Mouse (Mus musculus) hindbrain, embryonic 14.5 days (tissue): ENCODE data around the gene Mylk2. TPM values are rescaled to one million over a fixed set of nuclear protein-coding genes. Genes with fewer than 3 reads are reported as not detected.
A peak's percentile ranks its signal among the peaks of the same experiment; 100 is the strongest.

Experiments
- ATAC-seq: fragments of 200-750 bp; cut with Nextera tagmentation; 2 replicates; pipeline ENCODE4 v1.8.0; 2017; ENCODE audit warnings: moderate number of reproducible peaks, mild to moderate bottlenecking, moderate TSS enrichment, moderate library complexity; ENCODE audit not compliant: low FRiP score
- DNase-seq: peaks from one replicate; pipeline ENCODE4 v3.0.0-alpha.2; 2015; ENCODE audit warnings: low spot score
- H3K27ac ChIP-seq: fragments of 300-500 bp; sonication (generic); 2 replicates; pipeline ENCODE4 v1.5.1; 2014; ENCODE audit warnings: mild to moderate bottlenecking, moderate library complexity
- H3K27me3 ChIP-seq: fragments of 300-500 bp; sonication (generic); 2 replicates; pipeline ENCODE4 v1.6.1; 2014; ENCODE audit warnings: mild to moderate bottlenecking, low read length, mixed read lengths; ENCODE audit not compliant: control insufficient read depth, insufficient read depth
- H3K36me3 ChIP-seq: fragments of 300-500 bp; sonication (generic); replicated peaks from 2 replicates; pipeline ENCODE4 v1.6.1; 2014; ENCODE audit not compliant: control insufficient read depth, insufficient read depth
- H3K4me1 ChIP-seq: fragments of 300-500 bp; sonication (generic); replicated peaks from 2 replicates; pipeline ENCODE4 v1.6.1; 2014; ENCODE audit warnings: antibody characterized with exemption, low read length, mixed read lengths; ENCODE audit not compliant: control insufficient read depth, insufficient read depth
- H3K4me2 ChIP-seq: fragments of 300-500 bp; sonication (generic); replicated peaks from 2 replicates; pipeline ENCODE4 v1.6.1; 2014; ENCODE audit warnings: mild to moderate bottlenecking, moderate library complexity
- H3K4me3 ChIP-seq: fragments of 300-500 bp; sonication (generic); replicated peaks from 2 replicates; pipeline ENCODE4 v1.5.1; 2014; ENCODE audit warnings: mild to moderate bottlenecking, low read length
- H3K9ac ChIP-seq: fragments of 300-500 bp; sonication (generic); 2 replicates; pipeline ENCODE4 v1.6.1; 2014
- H3K9me3 ChIP-seq: fragments of 300-500 bp; sonication (generic); 2 replicates; pipeline ENCODE4 v1.6.1; 2016; ENCODE audit warnings: low read length; ENCODE audit not compliant: control insufficient read depth
- WGBS: fragments of 180-500 bp; shearing (Covaris S2); extraction: QIAGEN DNeasy Blood & Tissue Kit; methylation state at CpG from one replicate; pipeline ENCODE4 v1.1.7; 2014; 5-methylcytosine and 5-hydroxymethylcytosine counted together
- polyA plus RNA-seq: library from polyadenylated mRNA; unstranded; fragments of >200 nt; fragmentation: Nextera tagmentation; extraction: Ambion mirVana; gene quantifications from 2 replicates; pipeline ENCODE4 v1.2.1, GENCODE M21; 2014

The Mylk2 gene
- polyA plus RNA-seq, 1 experiment from 2014 or later, result not detected

DNA sequence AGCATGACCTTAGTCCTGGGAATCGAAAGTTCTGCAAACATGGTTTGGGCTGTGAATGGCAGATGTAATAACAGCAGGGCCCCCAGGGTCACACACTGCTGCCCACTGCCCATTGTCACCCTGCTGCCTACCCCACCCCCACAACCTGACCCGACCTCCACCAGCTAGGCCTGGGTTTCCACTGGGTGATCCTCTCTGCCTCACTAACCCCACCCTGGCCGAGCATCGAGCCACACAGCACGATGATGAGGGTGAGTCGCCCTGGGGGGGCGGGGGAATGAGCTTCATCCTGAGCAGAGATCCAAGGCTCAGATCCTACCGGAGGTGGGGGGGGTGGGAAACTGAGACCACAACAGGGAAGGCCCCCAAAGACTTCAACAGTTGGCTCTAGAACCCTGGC is 13.0 kb downstream of the Mylk2 start:
- H3K27ac ChIP-seq, result no peak overlapping the region
- no peaks in the 10 kb centered on the region for H3K9me3 ChIP-seq
- no peak for DNase-seq
- no peak overlapping the region for H3K4me2 ChIP-seq
- no peaks in the 10 kb centered on the region for H3K4me1 ChIP-seq
- H3K27me3 ChIP-seq, result no peaks in the 10 kb centered on the region
- no peak overlapping the region for H3K4me3 ChIP-seq
- no peaks in the 10 kb centered on the region for H3K36me3 ChIP-seq
- H3K9ac ChIP-seq, result no peak overlapping the region
- no peak for ATAC-seq
- 49% methylated on average over 8 of the region's 8 CpGs for WGBS

DNA sequence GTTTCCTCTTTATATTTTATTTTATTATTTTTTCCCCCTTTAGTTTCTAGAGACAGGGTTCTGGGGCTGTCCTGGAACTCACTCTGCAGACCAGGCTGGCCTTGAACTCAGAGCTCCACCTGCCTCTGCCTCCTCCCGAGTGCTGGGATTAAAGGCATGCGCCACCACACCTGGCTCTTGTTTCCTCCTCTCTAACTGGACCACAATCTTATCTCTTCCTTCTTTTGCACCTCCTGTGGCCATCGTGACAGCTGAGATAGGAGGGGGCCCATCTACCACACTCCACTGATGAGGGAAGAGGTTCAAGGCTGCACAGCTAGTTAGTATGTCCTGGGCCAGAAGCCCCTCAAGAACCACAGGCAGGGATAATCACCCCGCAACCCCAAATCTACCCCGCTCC is 13.4 kb downstream of the Mylk2 start:
- Histone ChIP-seq H3K9me3 (no peaks in the 10 kb centered on the region), H3K9ac (no peak overlapping the region), H3K36me3 (no peaks in the 10 kb centered on the region), H3K27me3 (no peaks in the 10 kb centered on the region), H3K4me3 (no peak overlapping the region), H3K27ac (no peak overlapping the region), H3K4me2 (no peak overlapping the region), H3K4me1 (no peaks in the 10 kb centered on the region)
- ATAC-seq, result no peak
- DNase-seq, result no peak
- 89% methylated on average over 5 of the region's 5 CpGs for WGBS

DNA sequence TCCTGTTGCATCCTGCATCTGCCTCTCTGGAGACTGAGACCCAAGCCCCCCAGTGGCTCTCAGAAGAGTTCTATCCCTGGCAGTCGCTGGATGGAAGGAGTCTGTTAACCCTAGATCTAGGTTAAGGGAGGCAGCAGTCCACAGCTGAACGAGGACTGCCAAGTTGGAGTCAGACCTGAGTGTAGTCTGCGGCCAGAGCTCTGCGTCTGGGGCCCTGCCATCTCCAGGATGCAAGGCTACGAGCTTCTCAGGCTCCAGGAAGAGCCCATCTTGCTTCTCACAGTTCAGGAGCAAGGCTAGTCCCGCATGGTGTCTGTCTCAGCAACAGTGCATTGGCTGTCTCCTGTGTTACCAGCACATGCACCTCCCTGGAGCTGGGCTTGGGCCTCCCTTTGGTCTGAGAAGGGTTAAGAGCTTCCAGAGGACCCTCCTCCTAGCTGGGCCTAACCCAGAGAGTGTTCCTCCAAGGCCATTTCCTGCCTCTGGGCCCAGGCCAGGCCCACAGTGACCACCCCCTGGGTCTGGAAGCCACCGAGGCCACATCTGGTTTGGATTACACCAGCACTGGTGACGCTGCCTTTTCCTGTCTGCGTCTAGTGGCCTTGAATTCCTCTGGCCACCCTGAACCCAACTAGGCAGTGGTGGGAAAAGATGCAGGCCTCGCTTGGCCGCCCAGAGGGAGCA is 14.2 kb downstream of the Mylk2 start:
- Histone ChIP-seq H3K4me1 (no peaks in the 10 kb centered on the region), H3K9me3 (no peaks in the 10 kb centered on the region), H3K27me3 (no peaks in the 10 kb centered on the region), H3K4me3 (no peak overlapping the region), H3K9ac (no peak overlapping the region), H3K27ac (no peak overlapping the region), H3K36me3 (no peaks in the 10 kb centered on the region), H3K4me2 (no peak overlapping the region)
- ATAC-seq (no peak), DNase-seq (no peak)
- 75% methylated on average over 11 of the region's 11 CpGs for WGBS

DNA sequence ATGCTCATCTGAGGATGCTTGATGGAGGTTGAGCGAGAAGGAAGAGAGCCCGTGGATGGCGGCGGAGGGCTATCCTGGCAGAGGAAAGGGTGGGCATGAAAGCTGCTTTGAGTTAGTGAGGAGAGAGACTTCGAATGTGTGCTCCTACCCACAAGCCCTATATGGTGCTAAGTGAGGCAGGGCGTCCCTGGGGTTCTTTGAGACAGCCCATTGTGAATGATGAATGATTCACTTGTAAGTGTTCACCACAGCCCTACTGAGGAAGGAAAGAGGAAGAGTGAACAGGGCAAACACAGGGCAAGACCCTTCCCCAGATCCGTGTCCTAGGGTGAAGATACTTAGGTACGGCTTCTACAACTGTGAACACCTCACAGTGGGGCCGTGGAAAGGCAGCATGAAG is 15.7 kb downstream of the Mylk2 start:
- Histone ChIP-seq H3K4me2 (no peak overlapping the region), H3K4me1 (no peaks in the 10 kb centered on the region), H3K9ac (no peak overlapping the region), H3K27ac (no peak overlapping the region), H3K36me3 (no peaks in the 10 kb centered on the region), H3K4me3 (no peak overlapping the region), H3K9me3 (no peaks in the 10 kb centered on the region), H3K27me3 (no peaks in the 10 kb centered on the region)
- 73% methylated on average over 9 of the region's 9 CpGs for WGBS
- DNase-seq (no peak), ATAC-seq (no peak)

DNA sequence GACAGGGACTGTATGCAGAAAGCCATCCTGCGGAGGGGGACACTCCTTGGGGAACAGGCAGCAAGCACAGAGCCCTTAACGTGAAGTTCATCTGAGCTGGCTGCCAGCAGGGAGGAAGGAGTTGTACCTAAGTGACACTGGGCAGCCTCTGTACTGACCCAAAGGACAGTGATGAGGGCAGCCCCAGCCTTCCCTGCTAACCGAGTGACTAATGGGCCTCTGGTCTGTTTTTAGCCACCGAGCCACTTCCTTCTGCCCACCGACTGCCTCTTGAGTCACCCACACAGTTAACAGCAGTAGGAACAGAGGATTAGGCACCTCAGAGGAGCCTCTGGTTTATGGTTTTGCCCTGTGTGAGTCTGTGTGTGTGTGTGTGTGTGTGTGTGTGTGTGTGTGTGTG is 16.2 kb downstream of the Mylk2 start:
- Histone ChIP-seq H3K9me3 (no peaks in the 10 kb centered on the region), H3K9ac (no peak overlapping the region), H3K27me3 (no peaks in the 10 kb centered on the region), H3K4me1 (no peaks in the 10 kb centered on the region), H3K4me2 (no peak overlapping the region), H3K4me3 (no peak overlapping the region), H3K27ac (no peak overlapping the region), H3K36me3 (no peaks in the 10 kb centered on the region)
- DNase-seq (no peak), ATAC-seq (no peak)
- 68% methylated on average over 5 of the region's 5 CpGs for WGBS

DNA sequence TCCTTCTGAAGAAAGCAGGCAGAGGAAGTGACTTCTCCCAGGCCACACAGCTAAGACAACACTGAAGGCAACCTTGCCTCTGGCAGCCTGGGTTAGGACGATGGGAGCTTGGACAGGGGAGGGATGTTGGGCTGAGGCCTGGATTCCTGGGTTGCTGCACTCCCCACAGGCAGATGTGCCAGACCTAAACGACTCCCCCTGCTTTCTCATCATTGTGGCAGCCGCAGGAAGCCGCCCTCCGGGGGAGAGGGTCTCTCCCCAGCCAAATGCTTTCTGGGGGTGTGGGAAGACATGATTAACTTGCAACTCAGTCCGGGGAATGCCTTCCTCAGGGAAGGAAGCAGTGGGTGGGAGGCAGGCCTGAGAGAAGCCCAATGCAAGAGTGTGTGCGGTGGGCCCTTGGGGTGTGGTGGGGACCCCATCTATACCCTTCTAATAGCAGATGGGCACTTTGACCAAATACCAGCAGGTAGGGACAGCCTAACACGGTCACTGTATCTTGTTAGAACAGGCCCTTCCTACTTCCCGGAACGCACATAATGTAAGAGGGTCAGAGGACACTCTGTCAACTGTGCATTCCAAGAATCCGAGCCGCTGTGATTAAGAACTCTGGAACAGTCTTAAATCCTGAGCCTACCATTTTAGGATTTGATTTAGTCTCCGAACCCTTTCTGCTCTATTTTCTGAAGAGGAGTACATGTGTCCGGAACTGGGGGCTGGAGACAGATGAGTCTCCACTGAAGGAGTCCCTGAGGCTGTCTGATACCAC is 17.3 kb downstream of the Mylk2 start:
- Histone ChIP-seq H3K36me3 (no peaks in the 10 kb centered on the region), H3K4me1 (no peaks in the 10 kb centered on the region), H3K4me2 (no peak overlapping the region), H3K9ac (no peak overlapping the region), H3K9me3 (no peaks in the 10 kb centered on the region), H3K4me3 (no peak overlapping the region), H3K27me3 (no peaks in the 10 kb centered on the region), H3K27ac (no peak overlapping the region)
- no peak for ATAC-seq
- DNase-seq, result no peak
- WGBS, result 57% methylated on average over 14 of the region's 14 CpGs

DNA sequence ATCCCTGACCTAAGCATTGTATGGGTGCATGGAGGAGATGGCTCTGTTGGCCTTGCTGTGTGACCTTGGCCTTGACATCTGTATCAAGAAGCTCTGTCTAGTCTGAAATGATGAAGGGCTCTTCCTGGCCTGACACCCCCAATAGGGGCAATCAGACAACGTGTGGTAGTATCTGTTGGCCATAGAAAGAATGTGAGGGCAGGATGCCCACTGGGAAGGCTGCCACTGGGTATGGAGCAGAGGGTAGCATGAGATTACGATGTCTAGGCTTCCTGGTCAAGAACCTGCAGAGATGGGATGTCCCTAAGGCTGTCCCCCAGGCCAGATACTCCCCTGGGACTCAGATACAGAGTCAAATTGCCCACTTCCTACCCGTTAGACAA is 17.8 kb downstream of the Mylk2 start:
- Histone ChIP-seq H3K36me3 (no peaks in the 10 kb centered on the region), H3K4me3 (no peak overlapping the region), H3K27ac (no peak overlapping the region), H3K9ac (no peak overlapping the region), H3K4me1 (no peaks in the 10 kb centered on the region), H3K27me3 (no peaks in the 10 kb centered on the region), H3K4me2 (no peak overlapping the region), H3K9me3 (no peaks in the 10 kb centered on the region)
- WGBS, result 72% methylated on average over 3 of the region's 3 CpGs
- ATAC-seq (no peak), DNase-seq (no peak)

DNA sequence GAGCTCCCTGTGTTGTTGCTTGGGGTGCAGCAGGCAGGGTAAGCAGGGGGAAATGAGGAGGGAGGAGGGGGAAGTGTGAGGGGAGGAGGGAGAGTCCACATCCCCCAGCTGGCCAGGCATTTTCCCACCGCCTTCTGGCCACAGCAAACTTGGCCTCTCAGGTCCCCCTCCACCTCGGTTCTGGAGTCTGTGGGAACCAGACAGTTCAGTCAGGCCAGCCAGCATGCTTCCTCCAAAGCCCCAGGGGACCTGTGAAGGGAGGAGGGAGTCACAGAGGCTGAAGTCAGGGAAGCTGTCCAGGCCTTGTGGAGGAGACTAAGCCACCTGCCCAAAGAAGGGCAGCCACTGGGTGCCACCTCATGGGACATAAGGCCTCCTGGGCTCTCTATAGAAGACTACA is 19.1 kb downstream of the Mylk2 start:
- DNase-seq (no peak), ATAC-seq (no peak)
- 0 out of 2 replicates have a peak overlapping the region, but pooled peaks have one; percentile 12 for H3K27ac ChIP-seq
- no peaks in the 10 kb centered on the region for H3K36me3 ChIP-seq
- no peaks in the 10 kb centered on the region for H3K4me1 ChIP-seq
- WGBS, result 42% methylated on average over 2 of the region's 2 CpGs
- H3K9me3 ChIP-seq, result no peaks in the 10 kb centered on the region
- H3K4me2 ChIP-seq, result no peak overlapping the region
- no peak overlapping the region for H3K4me3 ChIP-seq
- no peak overlapping the region for H3K9ac ChIP-seq
- H3K27me3 ChIP-seq, result no peaks in the 10 kb centered on the region

DNA sequence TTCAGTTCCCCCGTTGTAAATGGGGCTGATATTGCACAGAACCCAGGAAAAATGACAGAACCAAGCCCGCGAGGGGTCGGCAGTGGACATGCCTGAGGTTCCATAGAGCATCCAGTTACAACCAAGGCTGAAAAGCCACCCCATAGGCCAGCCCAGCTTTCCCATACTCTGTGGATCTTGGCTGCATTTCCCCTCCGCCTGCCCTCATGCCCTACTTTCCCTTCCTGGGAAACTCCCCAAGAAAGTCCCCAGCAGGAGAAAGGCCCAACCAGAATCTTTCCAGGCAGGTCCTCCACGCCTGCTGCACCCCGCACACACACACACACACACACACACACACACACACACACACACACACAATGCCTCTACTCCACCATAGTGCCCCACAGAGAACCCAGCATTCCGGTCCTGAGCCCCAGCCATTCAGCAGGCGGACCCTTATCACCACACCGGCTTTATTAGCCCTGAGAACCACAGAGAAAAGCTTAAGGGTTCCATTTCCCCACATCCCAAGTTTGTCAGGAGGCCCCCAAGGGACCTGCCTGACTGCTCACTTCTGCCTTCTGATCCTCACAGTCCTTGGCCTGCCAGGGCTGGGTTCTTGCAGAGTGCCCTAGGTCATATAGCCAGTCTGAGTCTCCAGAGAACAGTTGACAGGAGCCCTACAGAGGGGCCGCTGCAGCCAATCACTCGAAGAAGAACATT is 20.5 kb downstream of the Mylk2 start:
- no peak for DNase-seq
- WGBS, result 75% methylated on average over 12 of the region's 12 CpGs
- H3K4me3 ChIP-seq, result no peak overlapping the region

More for the DNA sequence above, 20.5 kb downstream of the Mylk2 start:
- Histone ChIP-seq H3K4me1 (no peaks in the 10 kb centered on the region), H3K27ac (no peak overlapping the region), H3K27me3 (no peaks in the 10 kb centered on the region), H3K9ac (no peak overlapping the region), H3K9me3 (no peaks in the 10 kb centered on the region), H3K4me2 (no peak overlapping the region), H3K36me3 (no peaks in the 10 kb centered on the region)
- ATAC-seq, result no peak
